Mouse (Mus musculus): ENCODE measurements around the gene Zcchc18. TPM values are rescaled to one million over a fixed set of nuclear protein-coding genes. Genes with fewer than 3 reads are reported as not detected.

Gene Zcchc18
- polyA plus RNA-seq, 1 experiment from 2014 or later, result 18.9 TPM

Other genes with a start within 250 kb of the Zcchc18 start
- gene Morf4l2, start 249.5 kb upstream of the Zcchc18 start, polyA plus RNA-seq (2015; fragmentation: Nextera tagmentation; extraction: Ambion mirVana), result 552 and 560 TPM in 2 replicates
- 0.08 and 0.11 TPM in 2 replicates for gene Glra4, start 213.0 kb upstream of the Zcchc18 start, polyA plus RNA-seq (2015; fragmentation: Nextera tagmentation; extraction: Ambion mirVana)
- gene Plp1, start 170.5 kb upstream of the Zcchc18 start, polyA plus RNA-seq (2015; fragmentation: Nextera tagmentation; extraction: Ambion mirVana), result 10.1 and 11.9 TPM in 2 replicates
- gene Rab9b, start 124.4 kb upstream of the Zcchc18 start, polyA plus RNA-seq (2015; fragmentation: Nextera tagmentation; extraction: Ambion mirVana), result 0.47 and 0.69 TPM in 2 replicates
- not detected in 2 replicates for gene H2bfm, start 65.8 kb upstream of the Zcchc18 start, polyA plus RNA-seq (2015; fragmentation: Nextera tagmentation; extraction: Ambion mirVana)
- gene Tmsb15b2, start 17.7 kb upstream of the Zcchc18 start, polyA plus RNA-seq (2015; fragmentation: Nextera tagmentation; extraction: Ambion mirVana), result 45.0 and 55.7 TPM in 2 replicates
- 3.7 and 3.9 TPM in 2 replicates for gene Tmsb15l, start 16.3 kb upstream of the Zcchc18 start, polyA plus RNA-seq (2015; fragmentation: Nextera tagmentation; extraction: Ambion mirVana)
- 28.7 and 33.6 TPM in 2 replicates for gene Tmsb15b1, start 16.3 kb upstream of the Zcchc18 start, polyA plus RNA-seq (2015; fragmentation: Nextera tagmentation; extraction: Ambion mirVana)
- gene Slc25a53, start 45.1 kb downstream of the Zcchc18 start, polyA plus RNA-seq (2015; fragmentation: Nextera tagmentation; extraction: Ambion mirVana), result 9.4 and 10.1 TPM in 2 replicates
- 5.6 and 5.7 TPM in 2 replicates for gene Fam199x, start 56.4 kb downstream of the Zcchc18 start, polyA plus RNA-seq (2015; fragmentation: Nextera tagmentation; extraction: Ambion mirVana)
- gene Esx1, start 128.9 kb downstream of the Zcchc18 start, polyA plus RNA-seq (2015; fragmentation: Nextera tagmentation; extraction: Ambion mirVana), result not detected in 2 replicates